Mouse (Mus musculus): ENCODE results near the gene Abraxas1. TPM values are rescaled to one million over a fixed set of nuclear protein-coding genes. Genes with fewer than 3 reads are reported as not detected.

The Abraxas1 gene
- total and polyA plus RNA-seq, 3 experiments: 14.6 to 61.7 (median 40.5) TPM

- Histone ChIP-seq H3K4me3 (ENCODE audit: low read depth, low read length) (no peak overlapping the region), H3K4me1 (ENCODE audit: insufficient read depth, low read depth, low read length) (0 out of 2 replicates have a peak, but pooled peaks cover 2% of the 10 kb centered on the region), H3K27me3 (ENCODE audit: insufficient read depth, low read length) (no peaks in the 10 kb centered on the region; the same call in 1 of the 2 replicates), H3K9me3 (replicated peaks) (0 out of 2 replicates have a peak, but pooled peaks cover 2% of the 10 kb centered on the region), H3K36me3 (replicated peaks) (peaks cover 48% of the 10 kb centered on the region)
- DNase-seq (ENCODE audit: low spot score) (no peak), ATAC-seq (ENCODE audit: extremely low read depth, insufficient number of reproducible peaks, low FRiP score, poor library complexity, severe bottlenecking) (no peak)
- TF ChIP-seq POLR2AphosphoS5 (IDR thresholded peaks at IDR 0.05; ENCODE audit: insufficient replicate concordance, low read depth, low read length): no peak
- no peak for TF ChIP-seq CTCF (IDR thresholded peaks at IDR 0.05; ENCODE audit: low read depth, low read length)
- TF ChIP-seq TAL1 (conservative IDR thresholded peaks at IDR 0.05; ENCODE audit: low read depth, low read length): no peak
- no peak for TF ChIP-seq GATA2 (IDR thresholded peaks at IDR 0.05; ENCODE audit: borderline replicate concordance, low read depth, low read length)
- TF ChIP-seq GATA1 (IDR thresholded peaks at IDR 0.05; ENCODE audit: borderline replicate concordance, low read length): no peak
These were observed 60.6 kb downstream of the Abraxas1 start for GRCm38 (mm10) chr5:100760049-100760663.

- TF ChIP-seq CTCF (IDR thresholded peaks at IDR 0.05; ENCODE audit: low read depth, low read length): no peak
- TF ChIP-seq TAL1 (conservative IDR thresholded peaks at IDR 0.05; ENCODE audit: low read depth, low read length): no peak
- no peak for TF ChIP-seq POLR2AphosphoS5 (IDR thresholded peaks at IDR 0.05; ENCODE audit: insufficient replicate concordance, low read depth, low read length)
- TF ChIP-seq GATA1 (IDR thresholded peaks at IDR 0.05; ENCODE audit: borderline replicate concordance, low read length): no peak
- TF ChIP-seq GATA2 (IDR thresholded peaks at IDR 0.05; ENCODE audit: borderline replicate concordance, low read depth, low read length): no peak
- Histone ChIP-seq H3K36me3 (replicated peaks) (peaks cover 28% of the 10 kb centered on the region), H3K27me3 (ENCODE audit: insufficient read depth, low read length) (peaks cover 3% of the 10 kb centered on the region; the same call in 1 of the 2 replicates), H3K4me1 (ENCODE audit: insufficient read depth, low read depth, low read length) (peaks cover 10% of the 10 kb centered on the region), H3K9me3 (replicated peaks) (0 out of 2 replicates have a peak, but pooled peaks cover 2% of the 10 kb centered on the region), H3K4me3 (ENCODE audit: low read depth, low read length) (no peak overlapping the region)
- ATAC-seq (ENCODE audit: extremely low read depth, insufficient number of reproducible peaks, low FRiP score, poor library complexity, severe bottlenecking) (no peak), DNase-seq (ENCODE audit: low spot score) (no peak)
These were observed 62.6 kb downstream of the Abraxas1 start for GRCm38 (mm10) chr5:100758121-100758520.

Other genes starting within 250 kb of the Abraxas1 start
- gene Plac8, start 248.7 kb downstream of the Abraxas1 start, total RNA-seq (2014; fragmentation: Nextera tagmentation): 3.6 and 8.9 TPM in 2 replicates
- 2.7 and 5.9 TPM in 2 replicates for gene Plac8, start 248.7 kb downstream of the Abraxas1 start, total RNA-seq (2017)
- 0.36 and 0.56 TPM in 2 replicates for gene Plac8, start 248.7 kb downstream of the Abraxas1 start, polyA plus RNA-seq (2012)
- gene Coq2, start 145.8 kb downstream of the Abraxas1 start, total RNA-seq (2014; fragmentation: Nextera tagmentation): 19.5 and 21.7 TPM in 2 replicates
- 29.5 and 37.7 TPM in 2 replicates for gene Coq2, start 145.8 kb downstream of the Abraxas1 start, total RNA-seq (2017)
- 47.1 and 78.4 TPM in 2 replicates for gene Coq2, start 145.8 kb downstream of the Abraxas1 start, polyA plus RNA-seq (2012)
- not detected in 2 replicates for gene Hpse, start 101.2 kb downstream of the Abraxas1 start, total RNA-seq (2014; fragmentation: Nextera tagmentation)
- gene Hpse, start 101.2 kb downstream of the Abraxas1 start, total RNA-seq (2017): 0.06 TPM in 1 of 2 replicates, not detected in the other
- gene Hpse, start 101.2 kb downstream of the Abraxas1 start, polyA plus RNA-seq (2012): not detected in 2 replicates
- gene Helq, start 22.4 kb downstream of the Abraxas1 start, total RNA-seq (2014; fragmentation: Nextera tagmentation): 59.6 and 74.0 TPM in 2 replicates
- gene Helq, start 22.4 kb downstream of the Abraxas1 start, total RNA-seq (2017): 26.3 and 33.2 TPM in 2 replicates
- 16.3 and 18.6 TPM in 2 replicates for gene Helq, start 22.4 kb downstream of the Abraxas1 start, polyA plus RNA-seq (2012)
- gene Mrps18c, start 22.3 kb downstream of the Abraxas1 start, total RNA-seq (2014; fragmentation: Nextera tagmentation): 42.4 and 55.2 TPM in 2 replicates
- 191 and 212 TPM in 2 replicates for gene Mrps18c, start 22.3 kb downstream of the Abraxas1 start, total RNA-seq (2017)
- gene Mrps18c, start 22.3 kb downstream of the Abraxas1 start, polyA plus RNA-seq (2012): 6.7 and 9.0 TPM in 2 replicates
- not detected in 2 replicates for gene Gpat3, start 24.7 kb upstream of the Abraxas1 start, total RNA-seq (2014; fragmentation: Nextera tagmentation)
- gene Gpat3, start 24.7 kb upstream of the Abraxas1 start, total RNA-seq (2017): 0.06 and 0.16 TPM in 2 replicates
- gene Gpat3, start 24.7 kb upstream of the Abraxas1 start, polyA plus RNA-seq (2012): not detected in 2 replicates

All from G1E (cell line).